Mouse (Mus musculus) limb, embryonic 14.5 days (tissue): ENCODE results near the gene Osbpl11. TPM values are rescaled to one million over a fixed set of nuclear protein-coding genes. Genes with fewer than 3 reads are reported as not detected.
"Not testable (repeated sequence)": the region's sequence is repeated elsewhere in the genome, so short reads cannot be mapped to it uniquely, and the experiment has no call there.

Source experiments
- ATAC-seq: fragments of 200-750 bp; cut with Nextera tagmentation; 2 replicates; pipeline ENCODE4 v1.8.0; 2017; ENCODE audit warnings: low read depth, moderate number of reproducible peaks, moderate TSS enrichment; ENCODE audit not compliant: low FRiP score
- DNase-seq: peaks from one replicate; pipeline ENCODE4 v3.0.0-alpha.2; 2015; ENCODE audit warnings: low spot score
- H3K27ac ChIP-seq: fragments of 300-500 bp; sonication (generic); replicated peaks from 2 replicates; pipeline ENCODE4 v1.5.1; 2014; ENCODE audit warnings: low read depth, mild to moderate bottlenecking, low read length, moderate library complexity, mixed read lengths
- H3K27me3 ChIP-seq: fragments of 300-500 bp; sonication (generic); 2 replicates; pipeline ENCODE4 v1.6.1; 2014; ENCODE audit warnings: low read length, mixed read lengths; ENCODE audit not compliant: control insufficient read depth, insufficient read depth
- H3K36me3 ChIP-seq: fragments of 300-500 bp; sonication (generic); 2 replicates; pipeline ENCODE4 v1.6.1; 2014; ENCODE audit warnings: mild to moderate bottlenecking, low read length, moderate library complexity, mixed read lengths; ENCODE audit not compliant: control insufficient read depth, insufficient read depth
- H3K4me1 ChIP-seq: fragments of 300-500 bp; sonication (generic); 2 replicates; pipeline ENCODE4 v1.6.1; 2014; ENCODE audit warnings: antibody characterized with exemption, low read length, mixed read lengths; ENCODE audit not compliant: control insufficient read depth, insufficient read depth
- H3K4me2 ChIP-seq: fragments of 300-500 bp; sonication (generic); replicated peaks from 2 replicates; pipeline ENCODE4 v1.6.1; 2014; ENCODE audit warnings: low read depth, mild to moderate bottlenecking, low read length, moderate library complexity; ENCODE audit not compliant: severe bottlenecking
- H3K4me3 ChIP-seq: fragments of 300-500 bp; sonication (generic); replicated peaks from 2 replicates; pipeline ENCODE4 v1.5.1; 2014; ENCODE audit warnings: low read length
- H3K9ac ChIP-seq: fragments of 300-500 bp; sonication (generic); 2 replicates; pipeline ENCODE4 v1.6.1; 2014; ENCODE audit warnings: mild to moderate bottlenecking, low read depth, low read length, moderate library complexity; ENCODE audit not compliant: severe bottlenecking
- H3K9me3 ChIP-seq: fragments of 300-500 bp; sonication (generic); 2 replicates; pipeline ENCODE4 v1.6.1; 2016; ENCODE audit warnings: low read length; ENCODE audit not compliant: control insufficient read depth
- POLR2A ChIP-seq: fragments of 200-500 bp; IDR thresholded peaks from 2 replicates; pipeline ENCODE4 v1.8.0; 2012; ENCODE audit warnings: inconsistent platforms, mild to moderate bottlenecking, moderate library complexity, borderline replicate concordance; ENCODE audit not compliant: insufficient read depth, insufficient read length; ENCODE audit errors: extremely low read depth
- WGBS: fragments of 180-500 bp; shearing (Covaris S2); extraction: QIAGEN DNeasy Blood & Tissue Kit; methylation state at CpG from one replicate; pipeline ENCODE4 v1.1.7; 2014; 5-methylcytosine and 5-hydroxymethylcytosine counted together
- polyA plus RNA-seq, 2 experiments: library from polyadenylated mRNA; depleted of rRNA in 1 of 2; stranded (reverse) in 1 of 2; unstranded in 1 of 2; fragments of >200 nt; fragmentation: Nextera tagmentation in 1 of 2; extraction: Ambion mirVana in 1 of 2; gene quantifications; 2 replicates each; pipeline versions ENCODE4 v1.2.1 to v1.2.3; 2012 to 2014

Osbpl11 gene
- polyA plus RNA-seq, 2 experiments: 14.6 to 20.6 TPM

- H3K4me1 ChIP-seq: no peaks in the 10 kb centered on the region
- no peak overlapping the region for H3K9ac ChIP-seq
- ATAC-seq (no peak), DNase-seq (no peak)
- H3K9me3 ChIP-seq: no peaks in the 10 kb centered on the region
- H3K4me3 ChIP-seq: no peak overlapping the region
- WGBS: 71% methylated on average over 4 of the region's 4 CpGs
- H3K36me3 ChIP-seq: no peaks in the 10 kb centered on the region
- TF ChIP-seq POLR2A: no peak
- no peak overlapping the region for H3K4me2 ChIP-seq
- no peak overlapping the region for H3K27ac ChIP-seq
- H3K27me3 ChIP-seq: no peaks in the 10 kb centered on the region
Observed at GRCm38 (mm10) chr16:33148135-33148534, 36.7 kb upstream of the Osbpl11 start.

GRCm38 (mm10) chr16:33150875-33151274 lies 34.0 kb upstream of the Osbpl11 start:
- not testable (repeated sequence) for H3K27ac ChIP-seq, H3K9me3 ChIP-seq, H3K4me2 ChIP-seq, H3K36me3 ChIP-seq, H3K9ac ChIP-seq, ATAC-seq, H3K27me3 ChIP-seq, H3K4me3 ChIP-seq, H3K4me1 ChIP-seq, DNase-seq
- WGBS: 56% methylated on average over 9 of the region's 9 CpGs

GRCm38 (mm10) chr16:33151558-33151957 lies 33.3 kb upstream of the Osbpl11 start:
- WGBS: 81% methylated on average over 8 of the region's 8 CpGs
- no peak overlapping the region for H3K27ac ChIP-seq
- H3K27me3 ChIP-seq: no peaks in the 10 kb centered on the region
- H3K4me1 ChIP-seq: no peaks in the 10 kb centered on the region
- no peaks in the 10 kb centered on the region for H3K9me3 ChIP-seq
- H3K36me3 ChIP-seq: no peaks in the 10 kb centered on the region
- ATAC-seq (no peak), DNase-seq (no peak)
- TF ChIP-seq POLR2A: no peak
- no peak overlapping the region for H3K4me2 ChIP-seq
- H3K4me3 ChIP-seq: no peak overlapping the region
- H3K9ac ChIP-seq: no peak overlapping the region

GRCm38 (mm10) chr16:33154992-33155391 lies 29.9 kb upstream of the Osbpl11 start:
- no peak overlapping the region for H3K4me3 ChIP-seq
- H3K27ac ChIP-seq: no peak overlapping the region
- no peak overlapping the region for H3K9ac ChIP-seq
- no peak overlapping the region for H3K4me2 ChIP-seq
- 46% methylated on average over 4 of the region's 4 CpGs for WGBS
- no peaks in the 10 kb centered on the region for H3K27me3 ChIP-seq
- H3K9me3 ChIP-seq: no peaks in the 10 kb centered on the region
- ATAC-seq: no peak
- DNase-seq: peak; percentile 28
- TF ChIP-seq POLR2A: no peak
- no peaks in the 10 kb centered on the region for H3K36me3 ChIP-seq
- no peaks in the 10 kb centered on the region for H3K4me1 ChIP-seq

GRCm38 (mm10) chr16:33158006-33158405 lies 26.9 kb upstream of the Osbpl11 start:
- ATAC-seq (no peak), DNase-seq (no peak)
- Histone ChIP-seq H3K36me3 (no peaks in the 10 kb centered on the region), H3K4me2 (no peak overlapping the region), H3K9ac (no peak overlapping the region), H3K4me1 (no peaks in the 10 kb centered on the region), H3K4me3 (no peak overlapping the region), H3K9me3 (no peaks in the 10 kb centered on the region), H3K27me3 (no peaks in the 10 kb centered on the region), H3K27ac (no peak overlapping the region)
- TF ChIP-seq POLR2A: no peak
- WGBS: 82% methylated on average over 11 of the region's 11 CpGs

GRCm38 (mm10) chr16:33158590-33159071 lies 26.2 kb upstream of the Osbpl11 start:
- H3K27ac ChIP-seq: no peak overlapping the region
- 87% methylated on average over 14 of the region's 14 CpGs for WGBS
- H3K4me3 ChIP-seq: no peak overlapping the region
- H3K4me1 ChIP-seq: no peaks in the 10 kb centered on the region
- ATAC-seq: no peak
- no peaks in the 10 kb centered on the region for H3K9me3 ChIP-seq
- no peak overlapping the region for H3K4me2 ChIP-seq
- no peak for TF ChIP-seq POLR2A
- no peaks in the 10 kb centered on the region for H3K36me3 ChIP-seq
- H3K9ac ChIP-seq: no peak overlapping the region
- H3K27me3 ChIP-seq: no peaks in the 10 kb centered on the region
- DNase-seq: no peak
